Mouse (Mus musculus): ENCODE data around the gene Nbas.

The Nbas gene

DNA sequence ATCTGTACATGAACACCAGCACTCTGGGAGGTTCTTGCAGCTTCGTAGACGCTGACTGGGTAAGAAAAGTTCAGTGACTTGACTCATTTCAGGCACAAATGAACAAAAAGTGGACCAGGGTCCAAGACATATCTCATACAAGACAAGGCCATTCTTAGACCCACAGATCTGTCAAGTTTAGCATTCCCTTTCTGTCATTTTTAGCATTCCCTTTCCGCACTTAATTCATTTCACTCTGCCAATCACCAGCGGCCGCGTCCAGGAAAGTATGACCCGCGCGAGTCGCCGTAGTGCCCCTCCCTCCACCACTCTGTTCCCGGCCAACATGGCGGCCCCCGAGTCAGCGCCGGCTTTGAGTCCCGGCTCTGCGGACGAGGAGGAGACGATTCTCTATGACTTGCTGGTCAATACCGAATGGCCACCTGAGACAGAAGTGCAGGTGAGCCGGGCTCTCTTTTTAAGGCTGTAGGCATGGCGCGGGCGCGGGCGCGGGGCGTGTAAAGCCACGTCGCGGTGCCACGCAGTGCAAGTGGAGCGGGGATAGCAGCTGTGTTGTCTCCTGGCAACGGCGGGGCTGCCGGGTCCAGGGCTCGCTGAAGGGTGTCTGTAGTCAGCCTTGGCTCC lies at the start of gene Nbas:
TSS of gene Nbas (plus strand) at position 308 of the 624 bp plus-strand sequence.
- DNase-seq (ENCODE audit: low spot score) = peak; percentile 60

DNA sequence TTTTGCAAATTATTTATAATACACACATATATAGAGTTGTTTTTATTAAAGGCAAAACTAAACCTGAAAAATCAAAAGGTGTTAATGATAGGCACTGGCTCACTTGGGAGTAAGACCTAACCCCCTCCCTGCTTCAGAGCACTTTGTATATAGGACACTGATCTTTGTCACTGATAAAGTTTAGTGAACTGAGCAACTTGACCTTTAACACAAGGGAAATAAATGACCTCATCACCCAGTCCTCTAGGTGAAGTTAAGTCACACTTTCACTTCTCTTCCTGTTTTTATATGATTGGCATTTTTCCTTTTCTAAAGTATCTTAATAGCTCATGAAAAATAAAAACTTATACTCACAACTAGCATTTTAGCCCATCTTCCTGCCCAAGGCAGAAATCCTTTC lies 26.5 kb upstream of the Nbas start:
- no peak for DNase-seq (ENCODE audit: low spot score)

DNA sequence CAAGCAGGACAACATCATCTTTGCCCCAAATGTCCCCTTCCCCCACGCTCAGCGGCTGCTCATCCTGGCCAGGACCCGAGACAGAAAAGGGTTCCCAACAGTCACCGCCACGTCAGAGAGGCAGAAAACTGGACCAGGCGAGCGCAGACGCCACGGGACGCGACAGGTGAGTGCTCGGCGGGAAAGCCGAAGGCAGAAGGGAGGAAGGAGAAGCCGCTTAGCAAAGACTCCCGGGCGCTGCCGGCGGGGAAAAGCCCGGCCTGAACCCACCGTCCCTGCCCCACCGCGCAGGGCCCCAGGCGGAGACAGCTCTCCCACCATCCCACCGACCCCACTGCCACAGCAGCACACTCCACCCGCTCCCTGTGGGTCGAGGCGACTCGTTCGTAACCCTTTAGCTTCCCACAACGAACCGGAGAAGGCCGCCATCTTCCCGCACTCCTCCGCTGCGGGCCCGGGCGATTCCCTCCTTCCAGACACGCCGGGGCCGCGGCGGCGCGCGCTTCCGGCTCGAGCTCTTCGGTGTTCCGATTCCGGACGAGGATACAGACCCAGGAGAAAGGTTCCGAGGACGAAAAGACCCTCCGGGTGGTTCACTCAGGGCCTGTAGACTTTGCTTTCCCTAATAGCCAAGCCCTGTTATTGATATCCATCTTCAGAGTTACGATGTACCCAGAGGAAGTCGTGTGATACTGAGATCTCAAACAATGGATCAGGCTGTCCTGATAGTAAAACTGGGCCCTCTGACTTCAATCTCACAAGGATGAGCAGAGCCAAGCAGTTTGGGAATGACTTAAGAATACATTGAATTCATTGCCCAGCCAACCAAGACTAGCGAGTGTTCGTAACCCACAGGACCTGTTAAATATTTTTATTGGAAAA lies 20.0 kb upstream of the Nbas start, which contains the start of gene Ddx1:
TSS of gene Ddx1 (minus strand) at position 523 of the 882 bp plus-strand sequence.
- peak; percentile 28 for DNase-seq (ENCODE audit: low spot score)

DNA sequence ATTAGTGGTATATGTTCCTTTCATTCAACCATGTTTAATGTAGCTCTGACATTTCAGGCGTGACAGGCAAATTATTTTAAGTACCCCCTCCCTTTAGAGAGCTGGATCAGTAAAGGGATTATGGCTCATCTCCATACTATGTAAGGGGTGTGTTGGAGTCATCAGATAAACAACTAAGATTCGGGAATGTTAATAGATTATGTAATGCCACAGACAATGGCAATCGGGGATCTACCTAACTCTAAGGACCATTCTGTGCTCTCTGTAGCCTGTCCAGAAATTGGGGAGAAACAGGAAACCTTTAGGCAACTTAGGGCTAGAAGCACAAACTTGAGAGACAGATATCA lies 19.4 kb upstream of the Nbas start:
- DNase-seq (ENCODE audit: low spot score) = no peak

DNA sequence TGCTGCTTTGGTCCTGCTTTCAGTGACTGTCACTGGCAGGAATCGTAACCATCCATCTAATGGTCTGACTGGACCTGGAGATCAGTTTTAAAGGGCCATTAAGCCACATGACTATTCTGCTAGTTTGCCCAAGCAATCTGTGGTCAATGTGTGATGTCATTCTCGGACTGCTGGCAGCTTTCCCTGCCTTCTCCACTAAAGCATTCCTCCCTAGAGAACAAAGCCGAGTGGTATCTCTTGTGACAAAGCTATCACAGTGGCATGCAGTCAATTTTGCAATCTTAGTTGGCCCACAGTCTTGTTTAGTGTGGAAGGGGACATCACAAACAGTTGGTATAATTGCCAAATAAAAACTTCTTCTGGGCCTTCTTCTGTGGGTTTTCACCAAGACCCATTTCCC lies 13.9 kb upstream of the Nbas start:
- no peak for DNase-seq (ENCODE audit: low spot score)

DNA sequence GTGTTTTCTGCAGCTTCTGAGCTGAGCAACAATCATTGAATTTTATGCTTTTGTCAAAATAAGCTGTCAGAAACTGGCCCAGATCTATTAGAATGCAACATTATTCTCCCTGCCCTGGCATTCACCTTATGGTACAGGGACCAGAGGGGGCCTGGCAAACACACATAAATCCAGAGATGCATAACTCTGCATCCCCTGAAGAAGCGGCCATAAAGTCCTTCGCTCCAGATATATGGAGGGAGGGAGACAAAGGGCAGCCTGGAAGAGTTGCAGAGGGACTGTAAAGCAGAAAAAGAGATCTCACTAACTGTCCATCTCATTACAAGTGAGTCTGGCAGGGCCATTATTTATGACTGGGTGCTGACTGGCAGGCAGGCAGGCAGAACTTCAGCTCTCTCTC lies 13.2 kb upstream of the Nbas start:
- DNase-seq (ENCODE audit: low spot score) = no peak

DNA sequence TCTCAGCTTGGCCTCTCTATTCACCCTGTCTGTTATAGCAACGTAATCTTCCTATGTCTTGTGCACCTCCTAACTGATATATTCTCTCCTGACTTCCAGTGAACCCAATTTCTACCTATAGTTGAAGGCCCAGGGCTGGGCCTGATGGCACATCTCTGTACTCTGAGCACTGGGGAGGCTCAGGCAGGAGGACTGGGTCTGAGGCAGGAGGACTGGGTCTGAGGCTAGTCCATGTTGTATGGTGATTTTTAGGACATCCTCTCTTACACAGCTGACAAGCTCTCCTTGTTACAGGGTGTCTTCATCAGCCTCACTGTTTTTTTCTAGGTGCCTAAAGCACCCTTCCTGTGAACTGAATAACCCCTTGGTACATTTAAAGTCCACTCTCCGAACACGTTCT lies 521 bp upstream of the Nbas start:
- no peak for DNase-seq (ENCODE audit: low spot score)

DNA sequence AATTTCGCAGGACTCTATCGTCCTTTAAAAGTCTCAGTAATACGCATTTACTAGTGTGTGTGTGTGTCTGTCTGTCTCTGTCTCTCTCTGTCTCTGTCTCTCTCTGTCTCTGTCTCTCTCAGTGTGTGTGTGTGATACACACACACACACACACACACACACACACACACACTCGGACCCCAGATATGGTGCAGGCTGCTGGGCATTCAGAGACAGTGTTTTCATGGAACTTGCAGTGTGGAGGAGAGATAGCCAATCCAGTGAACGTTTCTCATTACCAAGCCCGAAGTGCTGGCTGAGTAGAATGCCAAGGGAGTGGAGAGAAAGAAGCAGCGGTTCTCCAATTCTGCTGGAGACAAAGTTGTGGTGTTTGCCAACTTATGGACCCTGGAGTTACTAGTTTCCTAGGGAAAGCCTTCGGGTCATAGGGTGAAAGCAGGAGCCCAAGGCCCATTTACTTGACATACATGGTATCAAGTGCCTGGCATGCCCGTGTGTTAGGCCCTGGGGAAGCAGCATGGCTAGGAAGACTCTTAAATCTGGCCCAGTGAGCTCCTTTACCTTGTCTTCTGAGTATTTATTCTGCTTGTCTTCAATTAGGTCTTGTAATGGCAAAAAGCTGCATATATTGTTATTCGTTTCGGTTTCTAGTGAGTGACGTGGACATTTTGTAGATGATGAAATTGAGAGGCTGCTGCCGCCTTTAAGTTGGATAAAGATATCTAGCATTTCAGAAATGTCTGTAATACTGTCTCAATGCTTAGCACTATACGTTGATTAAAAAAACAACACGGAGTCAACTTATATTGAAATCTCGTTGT lies 847 bp downstream of the Nbas start:
- no peak for DNase-seq (ENCODE audit: low spot score)

DNA sequence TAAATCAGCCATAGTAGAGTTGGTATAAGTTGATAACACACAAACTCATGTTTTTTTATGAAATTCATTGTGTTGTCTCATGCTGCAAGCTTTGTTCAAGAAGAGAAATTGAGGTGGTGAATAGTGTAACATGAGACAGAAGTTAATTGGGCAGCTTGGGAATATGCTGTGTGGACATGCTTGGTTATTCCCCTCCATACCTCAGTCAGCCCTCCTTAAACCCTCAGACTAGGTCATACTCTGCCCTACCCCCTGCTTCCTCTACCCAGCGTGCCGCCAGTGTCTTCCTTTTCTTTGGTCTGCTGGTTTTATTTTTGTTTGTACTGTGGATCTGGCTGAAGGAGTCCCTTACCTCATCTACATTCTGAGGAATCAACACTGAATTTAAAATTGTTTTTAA lies 22.5 kb downstream of the Nbas start:
- no peak for DNase-seq (ENCODE audit: low spot score)

DNA sequence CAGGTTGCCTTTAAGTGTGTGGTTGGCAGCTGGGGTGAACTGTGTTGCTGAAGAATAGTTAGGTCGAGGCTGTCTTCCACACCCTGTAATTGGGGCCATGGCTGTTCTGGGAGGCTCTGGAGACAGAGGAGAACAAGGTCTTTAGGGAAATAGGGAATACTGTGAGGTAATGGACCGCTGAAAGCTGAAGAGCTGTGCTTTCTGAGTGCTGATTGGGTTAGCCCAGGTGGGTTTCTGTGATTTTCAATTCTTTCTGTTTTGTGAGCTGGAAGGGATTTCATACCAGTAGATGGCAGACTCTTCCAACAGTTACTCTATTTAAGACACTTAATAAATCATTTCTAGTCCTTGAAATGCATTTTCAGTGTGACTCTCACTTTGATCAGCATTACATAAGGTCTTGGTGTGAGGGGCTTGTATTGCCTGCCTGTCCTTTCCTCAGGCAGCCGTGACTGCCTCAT lies 24.5 kb downstream of the Nbas start:
- no peak for DNase-seq (ENCODE audit: low spot score)

DNA sequence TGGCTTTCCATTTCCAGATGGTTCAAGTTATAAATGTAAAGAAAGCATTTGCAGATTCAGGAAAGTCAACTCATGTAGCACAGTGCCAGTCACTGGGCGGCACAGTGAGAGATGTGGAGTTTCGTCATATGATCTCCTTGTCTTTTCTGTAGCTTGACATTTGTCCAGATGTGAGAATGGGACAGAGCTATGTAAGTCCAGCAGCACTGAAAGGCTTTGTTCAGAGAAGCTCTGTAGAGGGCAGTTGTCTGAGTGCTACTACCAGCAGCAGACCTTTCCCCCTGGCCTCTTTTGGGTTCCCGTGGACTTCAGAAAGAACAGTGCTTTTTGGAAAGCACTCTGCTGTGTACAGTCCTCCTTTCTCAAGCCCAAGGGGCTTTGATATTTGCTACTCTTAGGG lies 34.1 kb downstream of the Nbas start:
- DNase-seq (ENCODE audit: low spot score) = no peak

DNA sequence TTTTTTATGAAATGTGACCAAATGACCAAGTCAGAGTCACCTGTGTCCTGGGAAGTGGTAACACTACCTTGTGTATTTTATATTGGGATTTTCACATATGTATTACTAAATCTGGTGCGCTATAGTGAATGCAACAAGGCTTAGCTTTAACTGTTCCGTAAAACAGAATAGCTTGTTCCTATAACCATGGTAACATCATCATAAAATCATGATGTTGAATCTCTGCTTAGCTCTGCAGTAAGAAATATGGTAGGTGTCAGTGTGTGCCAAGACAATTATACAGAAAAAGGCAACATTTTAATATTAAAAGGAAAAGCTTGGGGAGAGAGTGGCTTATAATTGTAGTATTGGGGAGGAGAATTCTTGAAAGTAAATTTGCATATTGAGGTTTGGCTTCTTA lies 45.0 kb downstream of the Nbas start:
- DNase-seq (ENCODE audit: low spot score) = no peak

DNA sequence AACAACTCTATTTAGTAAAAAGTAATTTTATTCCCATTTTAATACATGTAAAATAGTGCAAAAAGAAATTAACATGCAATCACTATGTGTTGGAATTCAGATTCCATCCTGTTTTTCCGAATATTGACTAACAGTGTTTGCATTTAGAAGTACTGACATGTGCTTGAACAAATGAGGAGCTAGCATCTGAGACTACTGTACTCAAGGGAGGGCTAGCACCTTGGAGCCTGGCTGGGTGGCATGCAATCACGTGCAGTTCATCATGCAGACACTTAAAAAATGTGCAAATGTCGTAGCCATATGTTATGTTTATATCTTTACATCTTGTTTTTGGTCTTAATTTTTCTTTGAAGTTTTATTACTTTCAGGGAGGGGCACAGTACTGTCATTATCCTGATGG lies 45.5 kb downstream of the Nbas start:
- DNase-seq (ENCODE audit: low spot score) = no peak

DNA sequence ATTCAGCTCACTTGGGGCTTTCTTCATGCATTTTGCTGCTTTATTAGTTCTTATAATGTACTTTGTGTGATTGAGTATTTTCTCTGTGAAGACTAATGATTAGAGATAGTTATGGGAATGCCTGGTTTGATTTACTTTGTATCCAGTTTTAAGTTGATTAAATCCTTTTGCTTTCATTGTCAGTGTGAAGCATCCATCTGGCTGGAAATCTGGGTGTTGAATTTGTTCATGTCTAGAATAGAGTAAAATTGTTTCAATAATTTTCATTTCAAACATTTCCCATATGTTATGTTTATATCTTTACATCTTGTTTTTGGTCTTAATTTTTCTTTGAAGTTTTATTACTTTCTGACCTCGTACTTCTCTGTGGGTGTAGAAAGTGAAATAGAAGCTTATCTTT lies 46.1 kb downstream of the Nbas start:
- no peak for DNase-seq (ENCODE audit: low spot score)

DNA sequence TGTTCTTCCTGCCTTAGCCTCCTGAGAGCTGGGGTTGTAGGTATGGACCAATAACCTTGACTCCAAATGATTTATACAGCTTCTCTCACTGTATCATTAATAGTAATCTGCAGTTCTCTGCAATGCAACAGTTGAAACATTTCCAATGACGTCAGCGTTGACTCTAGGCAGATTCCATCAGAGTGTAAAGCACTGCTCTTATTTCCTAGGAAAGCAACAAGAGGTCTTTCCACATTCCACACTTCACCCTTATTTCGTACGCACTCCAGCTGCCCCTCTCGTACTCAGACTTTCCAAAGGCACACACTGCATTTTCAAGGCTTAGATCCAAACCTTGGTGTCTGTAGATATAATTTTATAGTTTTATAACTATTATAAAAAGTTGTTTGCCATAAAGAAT lies 73.6 kb downstream of the Nbas start:
- no peak for DNase-seq (ENCODE audit: low spot score)

DNA sequence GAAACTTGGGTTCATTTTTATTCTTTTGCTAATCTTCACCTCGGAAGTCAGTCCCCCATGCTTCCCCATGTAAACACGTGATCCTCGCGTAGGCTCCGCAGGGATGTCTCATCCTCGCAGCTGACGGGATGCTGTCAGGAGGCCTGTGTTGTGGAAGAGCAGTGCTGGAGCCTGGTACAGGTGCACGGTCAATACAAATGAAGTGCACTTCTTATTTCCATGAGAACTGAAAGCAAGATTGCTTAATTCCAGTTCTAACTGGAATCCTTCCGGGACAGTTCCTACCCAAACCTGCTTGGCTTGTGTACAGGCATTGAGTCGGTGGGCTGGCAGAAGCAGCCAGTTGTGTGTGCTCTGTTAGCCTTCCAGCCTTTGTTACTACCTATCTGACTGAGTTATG lies 87.3 kb downstream of the Nbas start:
- DNase-seq (ENCODE audit: low spot score) = no peak

DNA sequence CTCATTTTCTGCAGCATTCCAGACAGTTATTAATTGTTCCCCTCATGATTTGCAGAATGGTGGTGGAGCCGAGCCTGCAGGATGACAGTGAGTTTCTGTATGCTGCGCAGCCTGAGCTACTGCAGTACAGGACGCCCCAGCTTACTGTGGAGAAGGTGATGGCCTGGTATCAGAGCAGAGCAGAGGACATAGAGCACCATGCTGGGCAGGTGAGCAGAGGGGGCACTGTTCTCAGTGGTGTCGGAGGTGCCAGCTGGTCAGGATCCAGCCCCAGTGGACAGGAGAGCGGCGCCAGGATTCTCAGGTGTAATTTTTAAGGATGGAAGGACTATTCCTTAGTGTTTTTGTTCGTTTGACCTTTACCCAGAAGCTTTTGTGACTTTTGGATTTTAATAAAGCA lies 87.8 kb downstream of the Nbas start:
- DNase-seq (ENCODE audit: low spot score) = no peak

DNA sequence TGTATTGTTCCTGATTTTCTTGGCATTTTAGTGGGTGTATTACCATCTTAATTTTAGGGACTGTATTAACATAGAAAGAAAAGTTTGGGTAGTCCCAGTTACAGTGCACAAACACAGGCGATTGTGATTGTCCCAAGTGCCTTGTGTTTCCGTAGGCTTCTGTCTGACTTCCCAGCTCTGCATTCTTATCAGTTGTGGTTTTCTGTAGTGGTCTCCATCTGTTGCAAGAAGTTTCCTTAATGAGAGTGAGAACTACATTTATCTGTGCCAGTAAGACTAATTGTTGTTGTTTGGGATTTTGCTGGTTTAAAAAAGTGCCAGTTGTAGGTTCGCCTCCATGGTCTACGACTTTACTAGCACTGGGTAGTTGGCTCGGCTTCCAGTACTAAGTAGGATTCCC lies 88.3 kb downstream of the Nbas start:
- DNase-seq (ENCODE audit: low spot score) = no peak

DNA sequence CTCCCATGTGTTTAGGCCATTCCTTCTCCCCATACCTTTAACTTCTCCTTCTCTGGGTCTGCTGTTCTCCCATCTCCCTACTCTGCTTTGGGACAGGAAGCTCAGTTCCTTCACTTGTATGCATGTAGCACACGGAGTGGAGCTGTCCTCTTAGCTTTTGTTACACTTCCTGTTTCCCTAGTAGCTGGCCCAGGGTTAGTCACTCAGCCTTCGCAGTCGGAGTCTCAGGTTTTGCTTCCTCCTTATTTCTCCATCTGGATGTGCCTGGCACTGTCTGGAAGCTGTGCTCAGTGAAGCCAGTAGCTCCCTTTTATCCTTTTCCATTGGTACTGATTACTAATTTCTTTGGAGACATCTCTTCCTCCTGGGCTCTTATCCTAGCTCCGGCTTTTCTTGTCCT lies 89.9 kb downstream of the Nbas start:
- DNase-seq (ENCODE audit: low spot score) = no peak

DNA sequence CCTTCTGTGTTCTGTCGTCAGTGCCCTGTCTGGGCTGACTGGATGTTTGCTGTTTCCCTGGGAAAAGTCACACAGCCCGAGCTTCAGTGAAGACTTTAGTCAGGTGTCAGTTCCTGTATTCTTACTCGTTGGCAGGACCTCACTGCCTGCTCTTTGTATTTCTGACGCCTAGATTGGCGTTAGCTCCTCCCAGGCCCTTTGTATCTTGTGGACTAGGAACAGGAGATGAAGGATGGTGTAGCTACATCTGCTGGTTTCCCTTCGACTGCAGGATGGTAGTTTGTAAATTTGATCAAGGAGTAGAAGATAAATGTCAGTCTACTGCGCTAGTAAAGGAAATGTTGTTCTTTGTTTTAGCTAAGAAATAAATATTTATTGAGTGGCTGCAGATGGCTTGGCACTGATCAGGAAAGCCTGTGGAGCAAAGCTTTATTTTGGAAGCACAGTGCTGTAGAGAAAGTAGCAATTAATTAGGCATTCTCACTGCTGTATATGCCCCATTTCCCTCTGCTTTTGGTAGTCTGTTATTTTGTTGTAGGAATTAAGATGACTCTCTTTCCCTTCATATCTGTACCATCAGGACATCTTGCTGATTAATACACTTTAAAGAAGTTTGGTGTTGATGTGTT lies 91.4 kb downstream of the Nbas start:
- no peak for DNase-seq (ENCODE audit: low spot score)

DNA sequence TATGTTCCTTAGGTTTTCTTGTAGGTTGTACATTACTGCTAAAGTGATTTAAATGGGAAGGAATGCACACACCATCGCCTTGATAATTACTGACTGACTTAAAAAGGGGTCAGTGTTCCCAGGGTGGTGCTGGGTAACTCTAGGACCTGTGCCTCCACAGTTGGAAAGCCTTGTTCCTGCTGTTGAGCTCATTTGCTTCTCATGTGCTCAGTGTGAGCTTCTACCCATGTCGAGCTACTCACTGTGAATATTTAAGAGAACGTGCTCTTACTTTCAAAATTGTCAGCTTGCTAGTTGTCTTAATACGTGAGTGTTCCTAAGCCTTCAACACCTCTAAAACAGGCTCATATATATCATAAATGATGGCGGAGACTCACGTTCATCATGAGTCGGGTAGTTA lies 112.6 kb downstream of the Nbas start:
- no peak for DNase-seq (ENCODE audit: low spot score)

DNA sequence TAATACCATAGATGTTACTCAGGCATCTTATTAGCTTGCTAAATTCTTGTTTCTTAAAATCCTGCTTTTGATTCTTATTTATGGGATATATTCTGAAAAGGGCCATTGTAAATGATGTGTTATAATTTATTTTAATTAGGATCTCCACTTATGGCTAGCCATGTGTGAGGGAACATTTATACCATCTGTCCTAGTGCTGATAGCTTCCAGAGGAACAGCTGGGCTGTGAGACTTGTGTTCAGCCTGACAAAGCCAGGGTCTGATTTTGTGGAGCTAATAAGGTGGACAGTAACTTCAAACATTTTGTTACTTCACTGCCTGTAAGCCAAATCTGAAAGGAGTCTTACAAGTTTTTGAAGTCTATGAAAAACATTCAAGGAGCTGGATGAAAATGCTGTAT lies 113.1 kb downstream of the Nbas start:
- no peak for DNase-seq (ENCODE audit: low spot score)
